Mouse (Mus musculus) forebrain, embryonic 13.5 days (tissue): ENCODE results near the gene Ccdc184. TPM values are rescaled to one million over a fixed set of nuclear protein-coding genes. Genes with fewer than 3 reads are reported as not detected.
A peak's percentile ranks its signal among the peaks of the same experiment; 100 is the strongest.

ENCODE experiments used
- ATAC-seq: fragments of 200-750 bp; cut with Nextera tagmentation; 2 replicates; pipeline ENCODE4 v1.8.0; 2017
- H3K27ac ChIP-seq: fragments of 300-500 bp; sonication (generic); 2 replicates; pipeline ENCODE4 v1.5.1; 2015; ENCODE audit warnings: inconsistent platforms, mild to moderate bottlenecking, moderate library complexity
- H3K27me3 ChIP-seq: fragments of 300-500 bp; sonication (generic); 2 replicates; pipeline ENCODE4 v1.6.1; 2015; ENCODE audit warnings: mild to moderate bottlenecking, inconsistent platforms
- H3K36me3 ChIP-seq: fragments of 300-500 bp; sonication (generic); 2 replicates; pipeline ENCODE4 v1.6.1; 2015; ENCODE audit warnings: mild to moderate bottlenecking, inconsistent platforms; ENCODE audit not compliant: poor library complexity, severe bottlenecking
- H3K4me1 ChIP-seq: fragments of 300-500 bp; sonication (generic); 2 replicates; pipeline ENCODE4 v1.6.1; 2015; ENCODE audit warnings: inconsistent platforms
- H3K4me2 ChIP-seq: fragments of 300-500 bp; sonication (generic); 2 replicates; pipeline ENCODE4 v1.6.1; 2015; ENCODE audit warnings: inconsistent platforms, mild to moderate bottlenecking, moderate library complexity
- H3K4me3 ChIP-seq: fragments of 300-500 bp; sonication (generic); 2 replicates; pipeline ENCODE4 v1.5.1; 2015; ENCODE audit warnings: mild to moderate bottlenecking, inconsistent platforms
- H3K9ac ChIP-seq: fragments of 300-500 bp; sonication (generic); 2 replicates; pipeline ENCODE4 v1.6.1; 2015; ENCODE audit warnings: mild to moderate bottlenecking, inconsistent platforms
- H3K9me3 ChIP-seq: fragments of 300-500 bp; sonication (generic); replicated peaks from 2 replicates; pipeline ENCODE4 v1.6.1; 2016; ENCODE audit warnings: inconsistent platforms
- WGBS: fragments of 180-500 bp; shearing (Covaris S2); methylation state at CpG from one replicate; pipeline ENCODE4 v1.1.7; 2015; 5-methylcytosine and 5-hydroxymethylcytosine counted together
- polyA plus RNA-seq: library from polyadenylated mRNA; unstranded; fragments of >200 nt; fragmentation: Nextera tagmentation; extraction: Ambion mirVana; gene quantifications from 2 replicates; pipeline ENCODE4 v1.2.1, GENCODE M21; 2015

Gene Ccdc184
- polyA plus RNA-seq, 1 experiment from 2014 or later: 19.4 TPM

- no peak for ATAC-seq
- H3K27me3 ChIP-seq: peaks cover 25% of the 10 kb centered on the region
- peaks cover 5% of the 10 kb centered on the region for H3K4me1 ChIP-seq
- 4% methylated on average over 26 of the region's 26 CpGs for WGBS
- H3K9ac ChIP-seq: peak overlapping the region; percentile 61
- peak overlapping the region; percentile 11; the same call in 1 of the 2 replicates for H3K27ac ChIP-seq
- H3K36me3 ChIP-seq: no peaks in the 10 kb centered on the region
- peak overlapping the region; percentile 76 for H3K4me2 ChIP-seq
- H3K9me3 ChIP-seq: no peaks in the 10 kb centered on the region
- H3K4me3 ChIP-seq: peak overlapping the region; percentile 54
Measured at GRCm38 (mm10) chr15:98180567-98181131, 13.7 kb downstream of the Ccdc184 start.

GRCm38 (mm10) chr15:98181132-98181711 lies 14.3 kb downstream of the Ccdc184 start:
- 1% methylated on average over 30 of the region's 30 CpGs for WGBS
- H3K9ac ChIP-seq: peak overlapping the region; percentile 61
- no peaks in the 10 kb centered on the region for H3K36me3 ChIP-seq
- peak overlapping the region; percentile 11; the same call in 1 of the 2 replicates for H3K27ac ChIP-seq
- peak; percentile 98 for ATAC-seq
- peak overlapping the region; percentile 76 for H3K4me2 ChIP-seq
- peak overlapping the region; percentile 54 for H3K4me3 ChIP-seq
- peaks cover 5% of the 10 kb centered on the region for H3K4me1 ChIP-seq
- H3K9me3 ChIP-seq: no peaks in the 10 kb centered on the region
- H3K27me3 ChIP-seq: peaks cover 25% of the 10 kb centered on the region

GRCm38 (mm10) chr15:98181856-98182570 lies 15.1 kb downstream of the Ccdc184 start:
- Histone ChIP-seq H3K4me2 (no peak overlapping the region), H3K9ac (no peak overlapping the region), H3K27ac (no peak overlapping the region), H3K4me3 (no peak overlapping the region), H3K4me1 (peaks cover 5% of the 10 kb centered on the region), H3K9me3 (no peaks in the 10 kb centered on the region), H3K27me3 (peaks cover 22% of the 10 kb centered on the region), H3K36me3 (no peaks in the 10 kb centered on the region)
- 74% methylated on average over 12 of the region's 12 CpGs for WGBS
- ATAC-seq: no peak

- Histone ChIP-seq H3K27me3 (peaks cover 4% of the 10 kb centered on the region), H3K4me1 (peaks cover 5% of the 10 kb centered on the region), H3K4me2 (no peak overlapping the region), H3K4me3 (no peak overlapping the region), H3K36me3 (no peaks in the 10 kb centered on the region), H3K27ac (no peak overlapping the region), H3K9ac (no peak overlapping the region), H3K9me3 (no peaks in the 10 kb centered on the region)
- 79% methylated on average over 4 of the region's 4 CpGs for WGBS
- ATAC-seq: no peak
Measured at GRCm38 (mm10) chr15:98184456-98184855, 17.5 kb downstream of the Ccdc184 start.

- H3K4me3 ChIP-seq: no peak within 1 kb of the TSS
- no peaks in the 10 kb centered on the region for H3K4me1 ChIP-seq
- H3K4me2 ChIP-seq: no peak within 1 kb of the TSS
- no peaks in the 10 kb centered on the region for H3K36me3 ChIP-seq
- H3K9ac ChIP-seq: no peak within 1 kb of the TSS
- WGBS: 72% methylated on average over 3 of the region's 3 CpGs
- no peaks in the 10 kb centered on the region for H3K9me3 ChIP-seq
- ATAC-seq: no peak
- no peaks in the 10 kb centered on the region for H3K27me3 ChIP-seq
- H3K27ac ChIP-seq: no peak within 1 kb of the TSS
Measured at GRCm38 (mm10) chr15:98195442-98195841, 28.5 kb downstream of the Ccdc184 start, which contains the start of gene Olfr288. Gene Olfr288, minus strand, starts transcription at chr15:98195542.

GRCm38 (mm10) chr15:98209676-98210075 lies 42.7 kb downstream of the Ccdc184 start:
- no peaks in the 10 kb centered on the region for H3K4me1 ChIP-seq
- 83% methylated on average over 7 of the region's 7 CpGs for WGBS
- no peak overlapping the region for H3K9ac ChIP-seq
- H3K9me3 ChIP-seq: no peaks in the 10 kb centered on the region
- no peaks in the 10 kb centered on the region for H3K36me3 ChIP-seq
- H3K4me3 ChIP-seq: no peak overlapping the region
- no peaks in the 10 kb centered on the region for H3K27me3 ChIP-seq
- H3K27ac ChIP-seq: no peak overlapping the region
- no peak overlapping the region for H3K4me2 ChIP-seq
- no peak for ATAC-seq

- H3K4me1 ChIP-seq: no peaks in the 10 kb centered on the region
- no peaks in the 10 kb centered on the region for H3K27me3 ChIP-seq
- no peak overlapping the region for H3K4me3 ChIP-seq
- H3K9me3 ChIP-seq: no peaks in the 10 kb centered on the region
- no peak for ATAC-seq
- no peak overlapping the region for H3K4me2 ChIP-seq
- H3K27ac ChIP-seq: no peak overlapping the region
- 81% methylated on average over 5 of the region's 5 CpGs for WGBS
- H3K36me3 ChIP-seq: no peaks in the 10 kb centered on the region
- no peak overlapping the region for H3K9ac ChIP-seq
Measured at GRCm38 (mm10) chr15:98213336-98213870, 46.4 kb downstream of the Ccdc184 start.

GRCm38 (mm10) chr15:98214130-98214529 lies 47.2 kb downstream of the Ccdc184 start:
- Histone ChIP-seq H3K27me3 (no peaks in the 10 kb centered on the region), H3K4me3 (no peak overlapping the region), H3K36me3 (no peaks in the 10 kb centered on the region), H3K27ac (no peak overlapping the region), H3K4me1 (no peaks in the 10 kb centered on the region), H3K9ac (no peak overlapping the region), H3K9me3 (no peaks in the 10 kb centered on the region), H3K4me2 (no peak overlapping the region)
- 82% methylated on average over 5 of the region's 5 CpGs for WGBS
- ATAC-seq: no peak

Other genes with a start within 250 kb of the Ccdc184 start
- gene Tmem106c, start 203.0 kb upstream of the Ccdc184 start, polyA plus RNA-seq: 46.9 and 56.2 TPM in 2 replicates
- gene Col2a1, start 162.5 kb upstream of the Ccdc184 start, polyA plus RNA-seq: 31.8 and 39.6 TPM in 2 replicates
- gene Pfkm, start 74.6 kb upstream of the Ccdc184 start, polyA plus RNA-seq: 57.7 and 67.5 TPM in 2 replicates
- 26.7 and 30.7 TPM in 2 replicates for gene Senp1, start 73.4 kb upstream of the Ccdc184 start, polyA plus RNA-seq
- 41.4 and 45.8 TPM in 2 replicates for gene Asb8, start 1.5 kb upstream of the Ccdc184 start, polyA plus RNA-seq
- not detected in 2 replicates for gene Olfr288, start 28.4 kb downstream of the Ccdc184 start, polyA plus RNA-seq
- not detected in 2 replicates for gene Gm44579, start 53.8 kb downstream of the Ccdc184 start, polyA plus RNA-seq
- gene Olfr287, start 53.9 kb downstream of the Ccdc184 start, polyA plus RNA-seq: not detected in 2 replicates
- not detected in 2 replicates for gene Olfr286, start 67.3 kb downstream of the Ccdc184 start, polyA plus RNA-seq
- gene H1fnt, start 90.1 kb downstream of the Ccdc184 start, polyA plus RNA-seq: not detected in 2 replicates
- gene Zfp641, start 129.0 kb downstream of the Ccdc184 start, polyA plus RNA-seq: 1.8 and 2.6 TPM in 2 replicates
- not detected in 2 replicates for gene Olfr285, start 150.2 kb downstream of the Ccdc184 start, polyA plus RNA-seq
- gene Olfr284, start 173.8 kb downstream of the Ccdc184 start, polyA plus RNA-seq: not detected in 2 replicates
- gene Olfr283, start 213.8 kb downstream of the Ccdc184 start, polyA plus RNA-seq: not detected in 2 replicates